Mouse (Mus musculus) left cerebral cortex, adult 11 months (tissue): Measurements from ENCODE around the gene Cdh4.

ENCODE experiments used
- DNase-seq: peaks from one replicate; pipeline ENCODE4 v3.0.0; 2022; ENCODE audit warnings: low spot score

Gene Cdh4

DNA sequence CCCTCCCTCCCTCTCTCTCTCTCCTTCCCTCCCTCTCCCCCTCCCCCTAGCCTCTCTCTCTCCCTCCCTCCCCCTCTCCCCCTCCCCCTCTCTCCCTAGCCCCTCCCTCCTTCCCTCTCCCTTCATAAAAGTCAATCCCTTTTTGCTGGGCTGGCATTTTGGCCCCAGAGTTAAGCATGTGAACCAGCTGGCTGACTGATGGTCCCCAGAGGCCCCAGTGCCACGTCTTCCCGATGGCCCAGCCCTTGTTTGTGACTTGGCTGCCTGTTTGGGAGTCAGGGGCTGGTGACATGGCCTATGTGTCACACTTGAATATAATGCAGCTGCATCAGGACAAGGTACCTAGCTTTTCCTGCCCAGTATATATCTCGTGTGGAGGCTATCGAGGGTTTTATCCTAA, 96.3 kb downstream of the Cdh4 start:
- no peak for DNase-seq

DNA sequence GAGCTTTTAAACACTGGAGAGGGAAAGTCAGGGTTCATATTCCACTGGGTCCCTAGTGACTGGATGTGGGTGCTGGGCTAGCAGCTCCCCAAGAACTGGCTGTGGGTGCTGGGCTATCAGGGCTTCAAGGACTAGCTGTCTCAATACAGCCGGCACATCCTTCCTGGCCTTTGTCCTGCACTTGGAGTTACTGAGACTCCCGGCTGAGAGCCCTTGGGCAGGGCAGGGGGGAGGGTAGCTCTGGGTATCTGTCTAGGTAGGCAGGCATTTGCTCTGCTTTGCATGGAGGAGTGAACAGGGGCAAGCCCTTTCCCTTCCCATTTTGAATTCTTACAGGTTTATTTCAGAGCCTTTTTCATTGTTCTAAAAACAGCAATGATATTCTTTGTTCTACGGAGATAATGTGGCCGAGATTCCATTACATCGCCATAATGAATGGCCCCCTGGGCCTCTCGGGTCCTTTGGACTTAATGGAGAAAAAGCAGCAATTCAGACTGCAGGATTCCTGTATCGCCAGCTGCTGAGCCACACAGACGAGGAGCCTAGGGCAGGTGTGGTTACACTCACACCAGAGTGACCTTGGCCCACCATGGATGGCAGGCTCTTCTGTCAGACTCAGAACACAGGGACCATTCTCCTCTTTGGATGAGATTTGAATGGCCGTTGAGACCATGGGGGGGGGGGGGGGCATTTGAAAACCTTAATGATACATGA, 97.5 kb downstream of the Cdh4 start:
- no peak for DNase-seq

DNA sequence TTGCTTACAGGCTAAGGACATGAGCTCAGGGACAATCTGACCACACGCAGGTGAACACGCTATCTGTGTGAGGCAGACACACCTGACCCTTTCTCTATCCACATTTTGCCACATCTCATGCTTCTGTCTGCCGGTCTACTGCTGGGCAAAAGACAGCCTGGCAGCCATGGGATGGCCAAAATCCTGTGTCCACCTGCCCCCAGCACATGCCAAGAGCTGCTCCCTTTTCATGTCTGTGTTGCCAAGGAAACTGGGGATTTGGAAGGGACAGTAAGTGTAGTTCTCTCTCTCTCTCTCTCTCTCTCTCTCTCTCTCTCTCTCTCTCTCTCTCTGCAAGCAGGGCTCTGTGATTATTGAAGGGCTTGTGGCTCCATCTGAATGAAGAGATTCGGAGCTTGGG, 98.9 kb downstream of the Cdh4 start:
- DNase-seq, result no peak

- no peak for DNase-seq
Measured at GRCm38 (mm10) chr2:179547627-179548026, 105.4 kb downstream of the Cdh4 start.

GRCm38 (mm10) chr2:179555928-179556327, 113.7 kb downstream of the Cdh4 start:
- no peak for DNase-seq

DNA sequence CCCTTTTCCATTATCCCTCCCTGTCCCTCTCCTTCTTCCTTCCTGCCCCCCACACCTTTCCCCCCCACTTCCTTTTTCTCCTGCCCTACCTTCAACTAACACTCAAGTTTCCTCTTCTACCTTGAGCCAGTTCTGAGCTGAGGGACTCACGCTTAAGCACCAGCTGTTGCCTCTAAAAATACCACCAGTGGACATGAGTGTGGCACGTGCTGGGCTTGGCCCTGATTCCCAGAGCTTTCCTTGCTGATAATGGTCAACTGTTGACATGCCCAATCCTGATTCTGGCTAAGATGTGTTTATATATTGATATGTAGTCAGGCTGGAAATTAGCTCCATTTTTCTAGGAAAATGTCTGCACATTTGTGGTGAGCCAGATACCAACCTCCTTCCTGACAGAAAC, 120.1 kb downstream of the Cdh4 start:
- DNase-seq, result no peak

GRCm38 (mm10) chr2:179565611-179566010, 123.4 kb downstream of the Cdh4 start:
- DNase-seq, result no peak

DNA sequence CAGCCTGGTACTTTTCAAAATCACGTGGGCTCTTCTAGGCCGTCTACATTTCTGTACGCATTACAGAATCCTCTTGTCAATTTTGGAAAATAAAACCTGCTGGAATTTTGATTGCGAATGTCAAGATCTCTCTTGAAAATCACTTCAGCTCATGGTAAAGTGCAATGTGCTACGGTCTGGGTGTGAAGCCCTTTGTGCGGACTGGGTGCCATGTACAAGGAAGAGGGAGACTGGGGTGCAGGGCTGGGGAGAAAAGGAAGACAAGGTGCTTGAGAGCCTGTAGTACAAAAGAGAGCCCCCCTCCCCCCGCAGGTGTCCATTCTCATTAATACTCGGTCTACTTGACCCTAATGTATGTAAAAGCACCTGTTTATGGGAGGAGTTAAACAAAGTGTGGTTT, 125.7 kb downstream of the Cdh4 start:
- DNase-seq, result no peak

DNA sequence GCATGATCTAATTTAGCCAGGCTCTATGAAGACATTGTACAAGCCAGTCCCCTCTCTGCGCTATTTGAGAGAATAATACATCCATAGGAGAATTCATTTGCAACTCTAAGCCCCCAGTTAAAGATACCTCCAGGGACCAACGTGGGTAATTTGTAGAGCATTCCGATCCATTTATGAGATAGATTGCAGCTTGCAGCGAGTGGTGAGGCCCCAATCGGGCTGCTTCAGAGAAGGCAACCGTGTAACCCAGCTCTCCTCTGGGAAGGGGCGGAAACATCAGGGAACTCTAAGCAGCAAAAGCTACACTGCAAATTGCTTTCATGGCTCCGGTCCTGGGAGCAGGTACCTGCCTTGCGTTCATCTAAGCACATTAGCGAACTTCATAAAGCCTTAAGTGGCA, 126.9 kb downstream of the Cdh4 start:
- DNase-seq, result no peak

- DNase-seq, result no peak
Measured at GRCm38 (mm10) chr2:179571175-179571769, 129.0 kb downstream of the Cdh4 start.

GRCm38 (mm10) chr2:179573331-179573730, 131.1 kb downstream of the Cdh4 start:
- no peak for DNase-seq

DNA sequence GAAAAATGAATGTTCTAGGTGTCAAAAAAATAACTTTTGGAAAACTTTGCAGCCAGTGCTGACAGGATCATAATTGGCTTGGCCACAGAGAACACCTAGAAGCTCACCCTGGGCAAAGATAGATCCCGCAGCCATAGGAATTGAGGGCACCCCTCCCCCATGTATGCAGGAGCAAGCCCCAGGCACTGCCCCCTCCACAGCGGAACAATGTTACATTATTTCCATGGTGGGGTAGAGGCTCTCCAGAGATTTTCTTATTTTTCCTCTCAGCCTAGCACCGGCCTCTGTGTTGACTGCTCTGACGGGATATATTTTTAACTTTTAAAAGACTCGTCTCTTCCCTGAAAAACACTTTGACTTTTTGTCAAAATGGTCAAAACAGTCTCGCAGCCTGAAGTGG, 131.6 kb downstream of the Cdh4 start:
- no peak for DNase-seq

- no peak for DNase-seq
Measured at GRCm38 (mm10) chr2:179575585-179575984, 133.4 kb downstream of the Cdh4 start.

DNA sequence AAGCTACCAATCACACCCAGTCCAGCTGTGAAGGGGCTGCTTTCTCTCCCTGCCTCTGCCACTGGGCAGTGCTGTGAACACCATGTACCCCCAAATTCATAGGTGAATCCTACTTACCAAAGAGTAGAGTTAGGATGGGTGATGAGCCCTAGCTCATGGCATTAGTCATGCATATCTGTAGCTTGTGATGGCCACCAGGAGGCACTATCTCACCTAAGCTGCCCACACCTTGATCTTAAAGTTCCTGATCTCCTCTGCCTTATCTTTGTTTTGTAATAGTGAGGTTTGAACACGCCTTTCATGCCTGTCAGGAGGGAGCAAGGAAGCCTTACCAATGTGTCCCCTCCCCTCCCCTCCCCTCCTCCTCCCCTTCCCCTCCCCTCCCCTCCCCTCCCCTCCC, 134.0 kb downstream of the Cdh4 start:
- no peak for DNase-seq

DNA sequence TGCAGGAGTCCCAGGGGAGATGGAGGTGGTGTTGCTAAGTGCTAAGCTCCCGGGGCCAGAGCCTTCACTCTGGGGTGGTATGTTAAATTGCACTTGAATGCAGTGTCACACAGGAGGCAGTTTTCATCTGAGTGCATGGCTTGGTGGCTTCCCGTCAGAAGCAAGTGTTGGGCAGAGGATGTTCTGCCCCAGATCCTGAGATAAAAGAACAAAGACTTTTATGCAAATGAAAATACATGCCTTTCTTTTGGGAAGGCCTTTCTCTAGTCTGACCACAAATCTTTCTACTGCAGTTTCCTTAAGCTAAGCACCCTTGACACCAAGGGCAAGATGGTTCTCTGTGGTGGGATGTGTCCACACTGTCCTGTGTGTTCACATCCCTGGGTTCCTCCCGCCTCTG, 136.1 kb downstream of the Cdh4 start:
- no peak for DNase-seq

- no peak for DNase-seq
Measured at GRCm38 (mm10) chr2:179578842-179579241, 136.6 kb downstream of the Cdh4 start.

DNA sequence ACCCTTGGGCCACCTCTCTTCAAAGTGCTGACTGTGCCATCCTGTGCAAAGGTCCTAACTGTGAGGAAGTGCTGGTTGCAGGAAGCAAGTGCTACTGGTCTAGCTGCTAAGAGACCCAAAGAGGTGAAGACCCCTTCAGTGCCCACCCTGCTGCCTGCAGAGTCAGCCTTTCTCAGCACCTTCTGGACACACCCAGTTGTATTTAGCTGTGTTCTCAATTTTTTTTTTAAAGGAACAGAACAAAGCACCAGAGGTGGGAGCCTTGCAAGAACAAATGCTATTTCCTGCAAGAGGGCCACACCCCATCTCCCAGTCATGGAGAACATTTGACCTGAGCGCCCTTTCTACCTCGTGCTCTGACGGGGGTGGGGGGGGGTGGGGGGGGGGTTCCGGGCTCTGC, 138.2 kb downstream of the Cdh4 start:
- DNase-seq, result no peak

GRCm38 (mm10) chr2:179581058-179581457, 138.8 kb downstream of the Cdh4 start:
- DNase-seq, result no peak

- no peak for DNase-seq
Measured at GRCm38 (mm10) chr2:179582966-179583365, 140.7 kb downstream of the Cdh4 start.

GRCm38 (mm10) chr2:179584672-179585071, 142.4 kb downstream of the Cdh4 start:
- DNase-seq, result no peak

GRCm38 (mm10) chr2:179586436-179586835, 144.2 kb downstream of the Cdh4 start:
- DNase-seq, result no peak

- DNase-seq, result no peak
Measured at GRCm38 (mm10) chr2:179587069-179587468, 144.8 kb downstream of the Cdh4 start.

DNA sequence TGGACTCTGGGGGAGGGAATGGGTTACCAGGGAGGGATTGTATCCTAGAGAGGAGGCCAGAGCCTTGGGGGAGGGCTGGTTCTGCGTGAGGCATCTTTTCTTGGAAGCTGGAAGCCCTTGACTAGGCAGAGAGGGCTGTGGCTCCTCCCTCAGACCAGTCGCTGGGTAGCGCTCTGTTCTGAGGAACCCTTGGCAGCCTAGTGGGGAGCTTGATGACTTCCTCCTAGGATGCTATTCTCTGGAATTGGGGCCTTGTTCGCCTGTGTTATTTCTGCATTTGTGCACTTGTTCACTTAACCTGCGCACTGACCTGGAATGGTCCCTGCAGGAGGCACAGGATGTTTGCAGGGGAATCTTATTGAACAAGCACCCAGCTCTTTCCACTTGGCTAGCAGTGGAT, 149.4 kb downstream of the Cdh4 start:
- DNase-seq, result no peak

DNA sequence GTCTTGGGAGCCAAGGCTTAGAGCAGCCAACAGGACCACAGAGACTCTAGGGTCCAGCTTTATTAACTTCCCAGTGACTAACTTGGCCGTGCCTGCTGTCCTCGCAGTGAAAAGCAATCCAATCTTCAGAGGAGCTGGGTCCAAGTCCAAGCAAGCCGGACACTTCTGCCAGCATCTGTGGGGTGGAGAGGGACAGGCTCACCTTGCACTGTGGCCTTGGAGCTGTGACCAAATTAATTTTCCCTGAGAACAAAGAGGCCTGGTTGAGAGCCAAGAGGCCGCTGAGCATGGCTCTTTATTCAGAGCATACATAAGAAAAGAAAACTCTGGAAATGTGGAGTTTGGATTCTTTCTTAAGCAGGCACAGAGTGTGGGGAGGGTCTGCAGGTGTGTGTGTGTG, 152.8 kb downstream of the Cdh4 start:
- DNase-seq, result no peak
